Mouse (Mus musculus): Measurements from ENCODE around the gene Trappc4.

DNA sequence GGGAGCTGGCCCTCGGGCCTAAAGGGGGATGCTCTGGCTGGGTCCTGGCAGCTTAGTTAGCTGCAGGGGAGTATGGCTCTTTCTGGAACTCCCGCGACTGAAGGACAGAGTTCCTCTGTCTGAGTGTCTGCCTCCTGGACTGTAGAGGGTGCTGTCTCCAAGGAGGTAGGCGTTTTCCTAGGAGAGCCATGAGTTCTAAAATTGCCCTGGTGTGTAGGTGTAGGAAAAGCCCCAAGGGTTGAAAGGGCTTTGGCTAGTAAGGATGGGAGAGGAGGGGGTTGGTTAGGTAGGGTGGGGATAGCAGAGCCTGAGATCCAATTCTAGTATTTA lies 47.5 kb upstream of the Trappc4 start, which contains the start of gene Upk2:
- no peak for TF ChIP-seq POLR2A (IDR thresholded peaks at IDR 0.05; ENCODE audit: control insufficient read depth in 1 of 2, insufficient read depth in 1 of 2, low read depth in 1 of 2, low read length in 2 of 2, poor library complexity in 1 of 2)
- no peak for TF ChIP-seq HCFC1 (IDR thresholded peaks at IDR 0.05; ENCODE audit: low read depth, low read length)
- TF ChIP-seq KAT2A (conservative IDR thresholded peaks at IDR 0.05; ENCODE audit: low read depth, low read length), result no peak
- TF ChIP-seq EP300 (IDR thresholded peaks at IDR 0.05; ENCODE audit: low read depth in 1 of 2, low read length in 2 of 2), result no peak

All from MEL (cell line).